Mouse (Mus musculus) heart, postnatal 10 days (tissue): ENCODE data around the gene Kat7. TPM values are rescaled to one million over a fixed set of nuclear protein-coding genes. Genes with fewer than 3 reads are reported as not detected.
A peak's percentile ranks its signal among the peaks of the same experiment; 100 is the strongest.

Experiments
- DNase-seq, 2 experiments: peaks; one replicate each; pipeline ENCODE4 v3.0.0; 2021
- intact Hi-C: fragments of 180-260 bp; cut with DNase I; formaldehyde crosslinking; loops from one replicate; pipeline ENCODE4 v1.15.1; 2025
- total RNA-seq, 2 experiments: library from RNA; stranded (reverse); gene quantifications; 2 replicates each; pipeline ENCODE4 v1.2.3; 2021

Kat7 gene
- total RNA-seq, 2 experiments from 2014 or later, result 45.1 to 51.1 TPM

GRCm38 (mm10) chr11:95247065-95247464 lies 63.0 kb downstream of the Kat7 start:
- no peak for DNase-seq
- intact Hi-C loops, result no loop called here

- intact Hi-C loops, result no loop called here
- DNase-seq, result no peak
Observed at GRCm38 (mm10) chr11:95245456-95245855, 64.6 kb downstream of the Kat7 start.

- DNase-seq, result no peak
- intact Hi-C loops, result no loop called here
Observed at GRCm38 (mm10) chr11:95242653-95243052, 67.4 kb downstream of the Kat7 start.

- intact Hi-C loops, result no loop called here
- DNase-seq, result no peak
Observed at GRCm38 (mm10) chr11:95238477-95238876, 71.6 kb downstream of the Kat7 start.

GRCm38 (mm10) chr11:95232329-95232696 lies 77.7 kb downstream of the Kat7 start:
- intact Hi-C loops, result loop anchor here (1.0 to 5.0 kb wide), 3 partner anchors 19 to 185 kb away; no protein-coding TSS in a partner anchor
- DNase-seq, result no peak

- DNase-seq, result peak; percentile 72 to 84
- intact Hi-C loops, result loop anchor here (1.0 to 5.0 kb wide), 3 partner anchors 19 to 185 kb away; no protein-coding TSS in a partner anchor
Observed at GRCm38 (mm10) chr11:95231688-95232328, 78.2 kb downstream of the Kat7 start.

- intact Hi-C loops, result no loop called here
- DNase-seq, result no peak
Observed at GRCm38 (mm10) chr11:95227467-95227866, 82.6 kb downstream of the Kat7 start.

- intact Hi-C loops, result no loop called here
- DNase-seq, result no peak
Observed at GRCm38 (mm10) chr11:95225448-95225847, 84.6 kb downstream of the Kat7 start.

Other genes with a start within 250 kb of the Kat7 start
- gene Itga3, start 233.4 kb downstream of the Kat7 start, total RNA-seq, result 10 to 100 TPM; 14.3 to 14.6 TPM
- not detected for gene Dlx3, start 190.1 kb downstream of the Kat7 start, total RNA-seq
- gene Dlx4, start 164.0 kb downstream of the Kat7 start, total RNA-seq, result under 1 TPM in 1 of 2 experiments, not detected in 1; 0.12 TPM
- gene Tac4, start 48.7 kb downstream of the Kat7 start, total RNA-seq, result not detected
- gene Fam117a, start 26.8 kb upstream of the Kat7 start, total RNA-seq, result 10 to 100 TPM in 1 of 2 experiments, 1 to 10 TPM in 1; 9.1 to 14.0 TPM
- gene Slc35b1, start 74.4 kb upstream of the Kat7 start, total RNA-seq, result 10 to 100 TPM; 51.0 to 52.8 TPM
- gene Spop, start 103.8 kb upstream of the Kat7 start, total RNA-seq, result 100 to 1,000 TPM; 132 to 136 TPM
- under 1 TPM; 0.84 to 0.87 TPM for gene Nxph3, start 204.3 kb upstream of the Kat7 start, total RNA-seq